Mouse (Mus musculus): ENCODE results near the gene Krtap4-2.
"Not testable (repeated sequence)": the region's sequence is repeated elsewhere in the genome, so short reads cannot be mapped to it uniquely, and the experiment has no call there.

Krtap4-2 gene

DNA sequence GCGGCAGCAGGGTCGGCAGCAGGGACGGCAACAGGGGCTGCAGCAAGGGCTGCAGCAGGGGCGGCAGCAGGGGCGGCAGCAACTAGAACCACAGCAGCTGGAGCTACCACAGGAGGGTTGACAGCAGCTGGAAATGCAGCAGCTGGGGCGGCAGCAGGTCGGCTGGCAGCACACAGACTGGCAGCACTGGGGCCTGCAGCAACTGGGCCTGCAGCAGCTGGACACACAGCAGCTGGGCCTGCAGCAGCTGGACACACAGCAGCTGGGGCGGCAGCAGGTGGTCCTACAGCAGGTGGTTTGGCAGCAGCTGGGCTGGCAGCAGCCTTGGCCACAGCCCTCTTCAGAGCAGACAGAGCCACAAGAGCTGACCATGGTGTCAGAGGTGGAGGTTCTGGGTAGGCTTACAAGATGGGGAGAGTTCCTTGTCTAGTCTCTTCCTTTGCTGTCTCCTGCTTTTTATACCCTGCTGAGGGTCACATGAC lies at the start of gene Krtap4-2:
Gene Krtap4-2, minus strand, starts transcription at position 432 of the 482 bp plus-strand sequence.
- DNase-seq (ENCODE audit: inconsistent age in 2 of 2, low spot score in 1 of 2): no peak

DNA sequence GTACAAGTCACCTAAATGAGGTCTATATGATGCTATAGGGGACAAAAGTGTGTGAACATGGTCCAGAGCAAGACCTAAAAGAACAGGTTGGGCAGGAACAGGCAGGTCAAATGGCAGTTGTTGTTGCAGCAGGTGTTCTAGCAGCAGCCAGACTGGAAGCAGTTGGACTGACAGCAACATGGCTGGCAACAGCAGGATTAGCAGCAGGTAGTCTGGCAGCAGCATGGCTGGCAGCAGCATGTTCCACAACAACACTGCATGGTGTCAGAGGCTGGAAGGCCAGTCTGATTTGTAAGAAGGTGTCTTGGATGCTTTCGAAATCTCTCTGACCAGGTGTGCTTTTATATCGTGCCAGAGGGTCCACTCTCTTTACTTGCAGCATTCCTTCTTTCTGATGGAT lies 48.6 kb upstream of the Krtap4-2 start:
- no peak for DNase-seq (ENCODE audit: inconsistent age in 2 of 2, low spot score in 1 of 2)

DNA sequence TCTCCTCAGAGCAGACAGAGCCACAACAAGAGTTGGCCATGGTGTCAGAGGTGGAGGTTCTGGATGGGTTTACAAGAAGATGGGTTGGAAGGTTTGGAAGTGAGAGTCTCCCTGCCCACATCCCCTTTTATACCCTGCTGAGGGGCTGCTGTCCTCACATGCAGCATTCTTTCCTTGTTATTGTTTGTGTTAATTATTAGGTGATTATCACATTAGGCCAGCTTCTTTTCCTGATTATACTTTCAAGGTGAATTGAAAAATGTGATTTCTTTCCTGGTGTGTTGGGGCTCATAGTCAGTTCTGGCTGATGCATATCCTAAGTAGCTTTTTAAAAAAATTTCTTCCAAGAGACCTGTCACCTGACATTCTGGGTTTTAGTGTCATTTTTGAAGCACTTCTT lies 31.0 kb upstream of the Krtap4-2 start, which contains the start of gene Krtap4-6:
Gene Krtap4-6, minus strand, starts transcription at position 101 of the 400 bp plus-strand sequence.
- DNase-seq (ENCODE audit: inconsistent age in 2 of 2, low spot score in 1 of 2): no peak

DNA sequence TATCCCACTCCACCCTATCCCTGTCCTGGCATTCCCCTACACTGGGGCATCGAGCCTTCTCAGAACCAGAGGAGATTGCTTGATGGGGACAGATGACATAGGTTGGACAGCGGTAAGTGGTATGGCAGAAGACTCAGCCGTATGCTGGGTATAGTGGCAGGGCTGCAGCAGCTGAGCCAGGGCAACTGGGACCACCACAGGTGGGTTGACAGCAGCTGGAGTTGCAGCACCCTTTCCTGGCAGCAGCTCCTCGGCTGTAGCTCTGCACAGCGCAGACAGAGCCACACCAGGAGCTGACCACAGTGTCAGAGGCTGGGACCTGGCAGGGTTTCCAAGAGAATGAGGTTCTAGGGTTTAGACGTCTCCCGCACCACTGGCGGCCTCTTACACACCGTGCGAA lies 27.9 kb upstream of the Krtap4-2 start:
- DNase-seq (ENCODE audit: inconsistent age in 2 of 2, low spot score in 1 of 2): no peak

DNA sequence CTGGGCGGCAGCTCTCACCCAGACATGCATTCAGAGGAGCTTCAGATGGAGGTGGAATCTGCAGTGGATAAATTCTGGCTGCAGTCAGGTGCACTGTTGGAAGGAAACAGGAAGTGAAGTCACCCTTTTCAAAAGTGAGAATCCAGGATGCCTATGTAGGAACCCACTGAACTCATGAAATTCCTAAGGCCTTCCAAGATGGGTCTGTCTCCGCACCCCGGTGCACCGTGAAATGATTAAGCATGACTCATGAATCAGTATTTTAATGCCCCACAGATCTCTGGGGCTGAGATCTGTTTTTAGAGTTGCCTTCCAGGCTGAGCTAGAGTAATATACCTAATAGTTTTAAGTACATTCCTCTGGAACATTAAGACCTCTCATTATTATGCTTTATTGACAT lies 24.4 kb upstream of the Krtap4-2 start:
- no peak for DNase-seq (ENCODE audit: inconsistent age in 2 of 2, low spot score in 1 of 2)

- DNase-seq (ENCODE audit: inconsistent age in 2 of 2, low spot score in 1 of 2): not testable (repeated sequence)
Observed at GRCm38 (mm10) chr11:99658467-99659010, 23.7 kb upstream of the Krtap4-2 start, which contains the start of gene Gm11563. TSS of gene Gm11563 (minus strand) at chr11:99658960.

DNA sequence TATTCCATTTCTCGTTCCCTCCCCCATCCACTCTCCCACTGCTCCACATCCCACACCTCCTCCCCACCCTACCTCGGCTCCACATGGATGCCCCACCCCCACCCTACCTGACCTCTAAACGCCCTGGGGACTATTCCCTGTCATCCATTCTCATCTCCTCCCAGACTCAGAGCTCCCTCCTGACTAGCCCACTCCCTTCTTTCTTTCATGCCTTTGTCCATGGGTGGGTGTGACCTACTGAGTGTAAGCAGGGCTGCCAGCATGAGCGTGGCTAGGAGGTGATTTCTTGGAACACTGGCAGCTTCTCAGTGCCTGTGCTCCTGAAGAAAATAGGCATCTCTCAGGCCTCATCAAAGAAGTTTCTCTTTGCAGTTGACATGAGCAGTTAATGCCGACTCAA lies 22.2 kb upstream of the Krtap4-2 start:
- DNase-seq (ENCODE audit: inconsistent age in 2 of 2, low spot score in 1 of 2): no peak

DNA sequence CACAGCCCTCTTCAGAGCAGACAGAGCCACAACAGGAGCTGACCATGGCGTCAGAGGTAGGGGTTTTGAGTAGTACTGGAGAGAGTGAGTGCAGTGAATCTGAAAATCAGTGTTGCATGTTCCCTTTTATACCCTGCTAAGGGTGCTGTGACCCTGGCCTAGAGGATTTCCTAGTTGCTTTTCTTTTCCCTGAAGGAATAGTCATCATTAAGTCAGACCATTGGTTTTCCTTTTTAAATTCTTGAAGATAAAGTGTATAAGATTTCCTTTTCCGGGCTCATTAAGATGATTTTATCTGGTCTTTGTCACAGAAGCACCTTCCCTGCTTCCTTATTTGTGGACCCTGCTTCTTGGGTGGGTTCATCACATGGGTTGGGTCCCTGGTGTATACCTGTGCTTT lies 15.3 kb upstream of the Krtap4-2 start, which contains the start of gene Gm11555:
Gene Gm11555, minus strand, starts transcription at position 101 of the 400 bp plus-strand sequence.
- no peak for DNase-seq (ENCODE audit: inconsistent age in 2 of 2, low spot score in 1 of 2)

DNA sequence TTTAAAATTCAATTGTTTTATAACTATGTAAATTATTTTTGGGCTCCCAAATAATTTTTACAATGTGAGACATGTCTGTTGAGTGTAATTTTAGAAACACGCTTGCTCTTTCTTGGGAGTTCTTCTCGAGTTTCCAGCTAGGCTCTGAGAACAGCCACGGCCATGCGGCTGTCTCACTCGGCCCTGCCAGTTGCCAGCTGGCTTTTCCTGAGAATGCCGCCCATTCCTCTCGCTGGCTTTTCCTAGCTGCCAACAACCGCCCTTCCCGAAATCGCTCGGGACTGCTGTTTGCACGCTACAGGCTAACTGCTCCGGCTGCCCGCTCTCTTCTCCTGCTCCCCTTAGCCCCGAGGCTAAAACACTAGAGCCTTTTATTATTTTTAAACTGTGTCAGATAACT lies 11.6 kb upstream of the Krtap4-2 start:
- no peak for DNase-seq (ENCODE audit: inconsistent age in 2 of 2, low spot score in 1 of 2)

DNA sequence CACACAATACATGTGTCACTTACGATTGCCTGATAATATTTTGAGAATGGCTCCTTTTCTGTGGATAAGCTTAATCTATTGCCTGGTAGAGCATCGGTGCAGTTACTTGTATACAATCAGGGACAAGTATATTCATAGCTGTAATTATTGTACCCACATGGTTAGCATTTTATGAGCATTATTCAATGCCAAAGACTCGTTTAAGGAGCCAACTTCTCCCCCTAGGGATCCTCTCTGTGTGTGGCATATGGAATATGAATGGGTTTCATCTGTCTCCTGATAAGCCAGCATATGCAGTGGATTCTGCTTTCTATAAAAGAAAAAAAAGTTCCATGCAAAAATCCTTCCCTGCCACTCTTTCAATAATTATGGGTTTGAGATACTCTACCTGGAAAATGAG lies 9.5 kb upstream of the Krtap4-2 start:
- DNase-seq (ENCODE audit: inconsistent age in 2 of 2, low spot score in 1 of 2): no peak

DNA sequence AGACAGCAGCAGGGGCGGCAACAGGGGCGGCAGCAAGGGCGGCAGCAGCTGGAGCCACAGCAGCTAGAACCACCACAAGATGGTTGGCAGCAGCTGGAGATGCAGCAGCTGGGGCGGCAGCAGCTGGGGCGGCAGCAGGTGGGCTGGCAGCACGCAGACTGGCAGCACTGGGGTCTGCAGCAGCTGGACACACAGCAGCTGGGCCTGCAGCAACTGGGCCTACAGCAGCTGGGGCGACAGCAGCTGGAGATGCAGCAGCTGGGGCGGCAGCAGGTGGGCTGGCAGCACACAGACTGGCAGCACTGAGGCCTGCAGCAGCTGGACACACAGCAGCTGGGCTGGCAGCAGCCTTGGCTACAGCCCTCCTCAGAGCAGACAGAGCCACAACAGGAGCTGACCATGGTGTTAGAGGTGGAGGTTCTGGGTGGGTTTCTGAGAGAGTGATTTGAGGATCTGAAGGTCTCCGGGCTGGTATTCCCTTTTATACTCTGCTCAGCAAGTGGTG lies 8.8 kb upstream of the Krtap4-2 start, which contains the start of gene Krtap4-7:
Gene Krtap4-7, minus strand, starts transcription at position 455 of the 505 bp plus-strand sequence.
- not testable (repeated sequence) for DNase-seq (ENCODE audit: inconsistent age in 2 of 2, low spot score in 1 of 2)

- no peak for DNase-seq (ENCODE audit: inconsistent age in 2 of 2, low spot score in 1 of 2)
Observed at GRCm38 (mm10) chr11:99640926-99641325, 6.0 kb upstream of the Krtap4-2 start.

- DNase-seq (ENCODE audit: inconsistent age in 2 of 2, low spot score in 1 of 2): no peak
Observed at GRCm38 (mm10) chr11:99637086-99637485, 2.2 kb upstream of the Krtap4-2 start.

DNA sequence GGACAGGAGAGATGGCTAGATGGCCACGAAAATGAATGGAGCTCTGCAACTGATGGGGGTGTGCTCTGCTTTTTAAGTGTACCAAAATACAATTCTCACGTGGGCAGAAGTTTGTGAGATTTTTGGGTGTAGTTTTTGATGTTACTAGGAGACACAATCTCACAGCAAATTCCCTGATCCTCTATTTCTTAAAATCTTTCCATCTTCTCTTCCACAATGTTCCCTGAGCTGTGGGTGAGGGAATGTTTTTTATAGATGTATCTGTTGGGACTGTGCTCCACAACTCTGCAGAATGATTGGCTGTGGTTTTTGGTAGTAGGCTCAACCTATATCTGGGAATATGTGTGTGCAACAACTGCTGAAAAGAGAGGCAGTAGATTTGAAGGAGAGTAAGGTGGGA lies 1.6 kb downstream of the Krtap4-2 start:
- no peak for DNase-seq (ENCODE audit: inconsistent age in 2 of 2, low spot score in 1 of 2)

- no peak for DNase-seq (ENCODE audit: inconsistent age in 2 of 2, low spot score in 1 of 2)
Observed at GRCm38 (mm10) chr11:99630890-99631289, 4.0 kb downstream of the Krtap4-2 start.

DNA sequence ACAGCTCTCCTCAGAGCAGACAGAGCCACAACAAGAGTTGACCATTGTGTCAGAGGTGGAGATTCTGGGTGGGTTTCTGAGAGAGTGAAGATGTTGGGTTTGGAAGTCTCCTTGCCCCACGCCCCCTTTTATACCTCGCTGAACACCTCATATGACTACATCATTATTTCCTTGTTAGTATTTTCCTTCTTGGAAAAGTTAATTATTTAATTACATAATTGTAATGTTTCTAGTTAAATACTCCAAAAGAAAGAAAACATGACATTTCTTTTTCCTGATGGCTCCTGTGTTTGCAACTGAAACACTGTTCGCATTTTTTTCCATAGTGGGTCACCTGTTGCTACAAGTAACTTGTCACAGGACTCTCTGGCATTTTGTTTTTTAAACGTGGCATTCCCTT lies 6.7 kb downstream of the Krtap4-2 start, which contains the start of gene Krtap4-1:
Gene Krtap4-1, minus strand, starts transcription at position 101 of the 400 bp plus-strand sequence.
- no peak for DNase-seq (ENCODE audit: inconsistent age in 2 of 2, low spot score in 1 of 2)

- no peak for DNase-seq (ENCODE audit: inconsistent age in 2 of 2, low spot score in 1 of 2)
Observed at GRCm38 (mm10) chr11:99620335-99620734, 14.5 kb downstream of the Krtap4-2 start, which contains the start of gene Gm11562. TSS of gene Gm11562 (minus strand) at chr11:99620435.

DNA sequence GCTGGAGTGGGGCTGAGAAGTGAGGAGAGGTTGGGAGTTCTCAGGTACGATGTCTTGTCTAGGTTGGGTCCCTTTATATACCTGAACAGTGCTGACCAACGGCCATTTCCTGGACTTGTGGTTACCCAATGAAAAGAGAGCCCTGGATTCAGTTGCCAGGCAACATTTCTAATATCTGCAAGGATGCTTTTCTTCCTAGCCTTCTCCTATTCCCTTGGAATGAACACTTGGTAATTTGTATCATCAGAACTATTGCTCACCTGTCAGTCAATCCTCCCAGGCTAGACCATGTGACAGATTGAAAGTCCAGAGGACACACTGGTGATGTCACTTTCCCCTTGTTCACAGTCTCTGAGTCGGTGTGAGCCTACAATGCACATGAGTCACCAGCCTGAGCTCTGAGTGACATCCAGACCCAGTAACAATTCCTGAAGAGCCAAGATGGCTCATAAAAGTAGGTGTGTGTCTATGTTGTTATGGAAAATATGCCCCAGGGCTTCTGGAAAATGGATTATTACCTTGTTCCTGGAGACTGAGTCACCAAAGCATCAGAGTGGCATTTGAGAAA lies 20.0 kb downstream of the Krtap4-2 start, which contains the start of gene Krtap2-4:
Gene Krtap2-4, minus strand, starts transcription at position 51 of the 568 bp plus-strand sequence.
- peak in 1 of 2 experiments; percentile 18 for DNase-seq (ENCODE audit: inconsistent age in 2 of 2, low spot score in 1 of 2)

GRCm38 (mm10) chr11:99610089-99610488 lies 24.8 kb downstream of the Krtap4-2 start, which contains the start of gene Gm11937:
TSS of gene Gm11937 (minus strand) at chr11:99610189.
- not testable (repeated sequence) for DNase-seq (ENCODE audit: inconsistent age in 2 of 2, low spot score in 1 of 2)

GRCm38 (mm10) chr11:99609126-99609525 lies 25.8 kb downstream of the Krtap4-2 start:
- no peak for DNase-seq (ENCODE audit: inconsistent age in 2 of 2, low spot score in 1 of 2)

DNA sequence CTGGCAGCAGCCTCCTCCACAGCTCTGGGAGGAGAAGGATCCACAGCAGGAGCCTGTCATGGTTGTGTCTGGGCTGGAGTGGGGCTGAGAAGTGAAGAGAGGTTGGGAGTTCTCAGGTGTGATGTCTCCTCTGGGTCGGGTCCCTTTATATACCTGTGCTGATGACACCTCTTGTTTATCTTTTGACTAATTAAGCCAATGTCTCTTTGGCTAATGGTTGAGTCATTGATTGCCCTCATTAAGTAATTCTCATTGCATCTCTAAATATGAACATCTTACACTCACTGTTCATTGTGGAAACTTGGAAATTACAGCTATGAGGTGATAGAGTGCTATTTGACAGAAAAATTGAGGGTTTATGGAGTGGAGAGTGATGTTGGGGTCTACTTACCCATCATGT lies 31.7 kb downstream of the Krtap4-2 start, which contains the start of gene Gm11938:
Gene Gm11938, minus strand, starts transcription at position 101 of the 400 bp plus-strand sequence.
- not testable (repeated sequence) for DNase-seq (ENCODE audit: inconsistent age in 2 of 2, low spot score in 1 of 2)

DNA sequence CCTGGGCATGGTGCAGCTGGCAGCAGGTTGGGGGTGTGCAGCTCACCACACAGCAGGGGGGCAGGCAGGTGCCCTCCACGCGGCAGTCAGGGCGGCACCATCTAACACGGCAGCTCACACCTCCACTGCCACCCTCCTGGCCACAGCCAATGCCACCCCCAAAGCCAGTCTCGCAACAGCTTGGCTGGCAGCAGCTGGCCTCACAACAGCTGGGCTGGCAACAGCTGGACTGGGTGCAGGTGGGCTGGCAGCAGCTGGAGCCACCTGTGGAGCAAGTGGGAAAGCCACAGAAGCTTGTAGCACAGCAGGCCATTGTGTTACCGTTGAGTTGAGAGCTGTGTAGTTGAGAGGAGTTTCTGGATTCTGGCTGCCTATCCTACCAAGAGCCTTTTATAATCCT lies 37.1 kb downstream of the Krtap4-2 start, which contains the start of gene Krtap9-3:
Gene Krtap9-3, minus strand, starts transcription at position 364 of the 400 bp plus-strand sequence.
- DNase-seq (ENCODE audit: inconsistent age in 2 of 2, low spot score in 1 of 2): not testable (repeated sequence)
